Mouse (Mus musculus) stomach, embryonic 16.5 days (tissue): ENCODE data around the gene Susd3. TPM values are rescaled to one million over a fixed set of nuclear protein-coding genes. Genes with fewer than 3 reads are reported as not detected.
A peak's percentile ranks its signal among the peaks of the same experiment; 100 is the strongest.

Experiments
- ATAC-seq: fragments of 200-750 bp; cut with Nextera tagmentation; 2 replicates; pipeline ENCODE4 v1.8.0; 2017; ENCODE audit warnings: moderate number of reproducible peaks, moderate TSS enrichment; ENCODE audit not compliant: insufficient read depth, low FRiP score
- H3K27ac ChIP-seq: fragments of 300-500 bp; sonication (generic); 2 replicates; pipeline ENCODE4 v1.5.1; 2014; ENCODE audit warnings: low read length
- H3K27me3 ChIP-seq: fragments of 300-500 bp; sonication (generic); 2 replicates; pipeline ENCODE4 v1.6.1; 2014; ENCODE audit warnings: low read length, control low read depth, mixed read lengths; ENCODE audit not compliant: control insufficient read depth, insufficient read depth
- H3K36me3 ChIP-seq: fragments of 300-500 bp; sonication (generic); 2 replicates; pipeline ENCODE4 v1.6.1; 2014; ENCODE audit warnings: low read length; ENCODE audit not compliant: control insufficient read depth, insufficient read depth
- H3K4me1 ChIP-seq: fragments of 300-500 bp; sonication (generic); 2 replicates; pipeline ENCODE4 v1.6.1; 2014; ENCODE audit warnings: low read length, control low read depth, mixed read lengths; ENCODE audit not compliant: control insufficient read depth, insufficient read depth
- H3K4me2 ChIP-seq: fragments of 300-500 bp; sonication (generic); 2 replicates; pipeline ENCODE4 v1.6.1; 2014; ENCODE audit warnings: low read depth, low read length, mixed read lengths
- H3K4me3 ChIP-seq: fragments of 300-500 bp; sonication (generic); replicated peaks from 2 replicates; pipeline ENCODE4 v1.5.1; 2014; ENCODE audit warnings: mild to moderate bottlenecking, low read length
- H3K9ac ChIP-seq: fragments of 300-500 bp; sonication (generic); 2 replicates; pipeline ENCODE4 v1.6.1; 2014; ENCODE audit warnings: low read length
- H3K9me3 ChIP-seq: fragments of 300-500 bp; sonication (generic); replicated peaks from 2 replicates; pipeline ENCODE4 v1.6.1; 2016; ENCODE audit warnings: low read length, control low read depth; ENCODE audit not compliant: control insufficient read depth
- WGBS: fragments of 180-500 bp; shearing (Covaris S2); extraction: QIAGEN DNeasy Blood & Tissue Kit; methylation state at CpG from one replicate; pipeline ENCODE4 v1.1.7; 2014; 5-methylcytosine and 5-hydroxymethylcytosine counted together
- polyA plus RNA-seq: library from polyadenylated mRNA; unstranded; fragments of >200 nt; fragmentation: Nextera tagmentation; extraction: Ambion mirVana; gene quantifications from 2 replicates; pipeline ENCODE4 v1.2.1, GENCODE M21; 2015

The Susd3 gene
- polyA plus RNA-seq, 1 experiment from 2014 or later: 1.2 TPM

- Histone ChIP-seq H3K9me3 (no peaks in the 10 kb centered on the region), H3K4me1 (peaks cover 30% of the 10 kb centered on the region), H3K27me3 (no peaks in the 10 kb centered on the region), H3K27ac (no peak overlapping the region), H3K36me3 (no peaks in the 10 kb centered on the region), H3K4me3 (no peak overlapping the region), H3K9ac (no peak overlapping the region), H3K4me2 (no peak overlapping the region)
- WGBS: 86% methylated on average over 4 of the region's 4 CpGs
- ATAC-seq: no peak
Measured at GRCm38 (mm10) chr13:49212711-49213500, 35.6 kb downstream of the Susd3 start.

- WGBS: 58% methylated on average over 7 of the region's 7 CpGs
- H3K27me3 ChIP-seq: no peaks in the 10 kb centered on the region
- H3K4me1 ChIP-seq: peaks cover 21% of the 10 kb centered on the region
- no peak overlapping the region for H3K27ac ChIP-seq
- no peak overlapping the region for H3K4me2 ChIP-seq
- H3K36me3 ChIP-seq: no peaks in the 10 kb centered on the region
- no peak for ATAC-seq
- no peak overlapping the region for H3K9ac ChIP-seq
- H3K9me3 ChIP-seq: no peaks in the 10 kb centered on the region
- H3K4me3 ChIP-seq: no peak overlapping the region
Measured at GRCm38 (mm10) chr13:49209306-49209705, 39.2 kb downstream of the Susd3 start.

GRCm38 (mm10) chr13:49206341-49206740 is 42.2 kb downstream of the Susd3 start:
- H3K9me3 ChIP-seq: no peaks in the 10 kb centered on the region
- H3K27ac ChIP-seq: no peak overlapping the region
- no peak overlapping the region for H3K9ac ChIP-seq
- H3K4me2 ChIP-seq: no peak overlapping the region
- H3K27me3 ChIP-seq: no peaks in the 10 kb centered on the region
- WGBS: 94% methylated on average over 2 of the region's 2 CpGs
- peaks cover 8% of the 10 kb centered on the region; the same call in 1 of the 2 replicates for H3K4me1 ChIP-seq
- H3K36me3 ChIP-seq: peaks cover 5% of the 10 kb centered on the region; the same call in 1 of the 2 replicates
- no peak overlapping the region for H3K4me3 ChIP-seq
- ATAC-seq: no peak

GRCm38 (mm10) chr13:49205381-49205998 is 43.0 kb downstream of the Susd3 start:
- H3K4me2 ChIP-seq: 0 out of 2 replicates have a peak overlapping the region, but pooled peaks have one; percentile 9
- no peaks in the 10 kb centered on the region for H3K27me3 ChIP-seq
- 39% methylated on average over 13 of the region's 13 CpGs for WGBS
- no peak overlapping the region for H3K4me3 ChIP-seq
- peaks cover 5% of the 10 kb centered on the region; the same call in 1 of the 2 replicates for H3K36me3 ChIP-seq
- H3K9ac ChIP-seq: no peak overlapping the region
- H3K27ac ChIP-seq: no peak overlapping the region
- peak; percentile 64; the same call in 1 of the 2 replicates for ATAC-seq
- H3K4me1 ChIP-seq: peaks cover 8% of the 10 kb centered on the region; the same call in 1 of the 2 replicates
- no peaks in the 10 kb centered on the region for H3K9me3 ChIP-seq

- H3K4me3 ChIP-seq: no peak overlapping the region
- peaks cover 6% of the 10 kb centered on the region; the same call in 1 of the 2 replicates for H3K4me1 ChIP-seq
- H3K4me2 ChIP-seq: no peak overlapping the region
- no peaks in the 10 kb centered on the region for H3K27me3 ChIP-seq
- no peak overlapping the region for H3K27ac ChIP-seq
- 90% methylated on average over 7 of the region's 7 CpGs for WGBS
- ATAC-seq: no peak
- no peak overlapping the region for H3K9ac ChIP-seq
- peaks cover 5% of the 10 kb centered on the region; the same call in 1 of the 2 replicates for H3K36me3 ChIP-seq
- H3K9me3 ChIP-seq: no peaks in the 10 kb centered on the region
Measured at GRCm38 (mm10) chr13:49202556-49202955, 46.0 kb downstream of the Susd3 start.

- WGBS: 78% methylated on average over 13 of the region's 13 CpGs
- Histone ChIP-seq H3K4me2 (no peak overlapping the region), H3K9me3 (no peaks in the 10 kb centered on the region), H3K9ac (no peak overlapping the region), H3K27me3 (no peaks in the 10 kb centered on the region), H3K27ac (no peak overlapping the region), H3K4me3 (no peak overlapping the region), H3K36me3 (peaks cover 6% of the 10 kb centered on the region), H3K4me1 (peaks cover 5% of the 10 kb centered on the region; the same call in 1 of the 2 replicates)
- ATAC-seq: no peak
Measured at GRCm38 (mm10) chr13:49200688-49201087, 47.8 kb downstream of the Susd3 start.

- Histone ChIP-seq H3K27ac (no peak overlapping the region), H3K4me1 (no peaks in the 10 kb centered on the region), H3K9me3 (no peaks in the 10 kb centered on the region), H3K9ac (no peak overlapping the region), H3K4me2 (no peak overlapping the region), H3K4me3 (no peak overlapping the region), H3K36me3 (peaks cover 14% of the 10 kb centered on the region), H3K27me3 (no peaks in the 10 kb centered on the region)
- 92% methylated on average over 7 of the region's 7 CpGs for WGBS
- ATAC-seq: no peak
Measured at GRCm38 (mm10) chr13:49199891-49200290, 48.6 kb downstream of the Susd3 start.

GRCm38 (mm10) chr13:49198734-49199133 is 49.8 kb downstream of the Susd3 start:
- H3K9me3 ChIP-seq: no peaks in the 10 kb centered on the region
- H3K9ac ChIP-seq: no peak overlapping the region
- H3K4me3 ChIP-seq: no peak overlapping the region
- no peaks in the 10 kb centered on the region for H3K27me3 ChIP-seq
- no peak overlapping the region for H3K4me2 ChIP-seq
- WGBS: 91% methylated on average over 9 of the region's 9 CpGs
- H3K4me1 ChIP-seq: no peaks in the 10 kb centered on the region
- ATAC-seq: no peak
- H3K36me3 ChIP-seq: peaks cover 15% of the 10 kb centered on the region
- no peak overlapping the region for H3K27ac ChIP-seq

GRCm38 (mm10) chr13:49196766-49197165 is 51.7 kb downstream of the Susd3 start:
- Histone ChIP-seq H3K9ac (no peak overlapping the region), H3K36me3 (peaks cover 10% of the 10 kb centered on the region), H3K9me3 (no peaks in the 10 kb centered on the region), H3K27me3 (no peaks in the 10 kb centered on the region), H3K4me1 (no peaks in the 10 kb centered on the region), H3K4me2 (no peak overlapping the region), H3K27ac (no peak overlapping the region), H3K4me3 (no peak overlapping the region)
- no peak for ATAC-seq
- 78% methylated on average over 6 of the region's 6 CpGs for WGBS
